Mouse (Mus musculus) cerebellum, postnatal 10 days (tissue): ENCODE results near the gene Luc7l3.

ENCODE experiments used
- DNase-seq, 2 experiments: peaks; one replicate each; pipeline ENCODE4 v3.0.0; 2021; ENCODE audit warnings: mixed read lengths in 2 of 2

Gene Luc7l3

GRCm38 (mm10) chr11:94336551-94336950 lies 14.8 kb upstream of the Luc7l3 start:
- no peak for DNase-seq

- DNase-seq = no peak
Observed at GRCm38 (mm10) chr11:94334386-94334968, 12.7 kb upstream of the Luc7l3 start.

GRCm38 (mm10) chr11:94332726-94333125 lies 10.9 kb upstream of the Luc7l3 start:
- no peak for DNase-seq

- DNase-seq = no peak
Observed at GRCm38 (mm10) chr11:94330211-94330610, 8.4 kb upstream of the Luc7l3 start.

- DNase-seq = peak; percentile 76 to 78
Observed at GRCm38 (mm10) chr11:94329270-94329891, 7.6 kb upstream of the Luc7l3 start.

GRCm38 (mm10) chr11:94328644-94329025 lies 6.8 kb upstream of the Luc7l3 start:
- DNase-seq = no peak

- DNase-seq = peak; percentile 97
Observed at GRCm38 (mm10) chr11:94327693-94328643, 6.2 kb upstream of the Luc7l3 start, which contains the start of gene Ankrd40. Gene Ankrd40 (plus strand): TSS chr11:94328001.

DNA sequence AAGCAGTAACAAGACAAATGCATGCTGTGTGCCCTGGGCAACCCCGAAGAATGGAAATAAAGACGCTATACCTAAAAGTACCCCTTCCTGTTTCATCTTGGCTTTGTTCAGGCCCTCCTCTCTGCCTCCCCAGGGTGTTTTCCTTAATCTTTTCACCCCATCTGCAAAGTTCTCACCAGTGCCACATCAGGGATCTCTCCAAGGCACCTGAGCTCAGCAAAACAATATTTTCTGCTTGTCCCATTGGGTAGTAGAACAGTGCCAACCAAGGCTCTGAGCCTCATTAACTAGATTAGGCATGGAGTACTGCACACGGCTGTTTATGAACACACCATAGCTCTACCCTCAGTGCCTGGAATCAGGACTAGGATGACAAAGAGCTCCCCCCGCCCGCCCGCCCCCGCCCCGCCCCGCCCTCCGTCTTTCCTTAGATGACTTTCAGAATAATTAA lies 5.2 kb upstream of the Luc7l3 start:
- peak; percentile 82 to 83 for DNase-seq

DNA sequence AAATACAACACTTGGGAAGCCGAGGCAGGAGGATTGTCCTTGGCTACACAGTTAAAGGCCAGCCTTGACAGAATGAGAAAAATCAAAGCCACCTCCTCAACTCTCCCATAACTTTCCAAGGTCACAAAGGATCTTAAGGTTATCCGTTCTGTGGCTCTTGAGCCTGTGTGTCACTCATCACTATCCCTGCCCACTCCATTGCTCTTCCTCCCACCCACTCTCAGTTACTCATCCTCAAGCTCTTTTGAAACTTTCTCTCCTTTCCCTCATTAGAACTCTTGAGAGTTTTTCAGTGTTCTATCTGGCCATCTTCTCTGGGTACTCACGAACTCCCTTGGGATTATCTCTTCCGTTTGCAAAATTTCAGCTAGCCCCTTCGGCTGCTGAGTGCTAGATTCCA lies 2.8 kb upstream of the Luc7l3 start:
- no peak for DNase-seq

- DNase-seq = no peak
Observed at GRCm38 (mm10) chr11:94323271-94323925, 1.6 kb upstream of the Luc7l3 start.

- no peak for DNase-seq
Observed at GRCm38 (mm10) chr11:94322636-94323035, 848 bp upstream of the Luc7l3 start.

- peak; percentile 79 to 83 for DNase-seq
Observed at GRCm38 (mm10) chr11:94320969-94321930, 538 bp downstream of the Luc7l3 start.

DNA sequence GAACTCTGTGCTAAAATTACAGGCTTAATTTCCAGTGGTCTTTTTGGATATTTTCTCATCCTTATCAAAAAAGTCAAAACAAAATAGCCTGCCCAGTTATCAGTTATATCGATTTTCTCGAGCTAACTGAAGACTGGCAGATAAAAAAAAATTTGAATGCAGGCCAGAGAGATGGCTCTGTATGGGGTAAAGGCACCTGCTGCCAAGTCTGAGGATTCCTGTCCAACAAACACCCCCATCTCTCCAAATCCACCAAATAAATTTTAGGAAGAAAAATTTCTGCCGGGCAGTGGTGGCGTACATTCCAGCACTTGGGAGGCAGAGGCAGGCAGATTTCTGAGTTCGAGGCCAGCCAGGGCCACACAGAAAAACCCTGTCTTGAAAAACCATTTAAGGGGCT lies 3.7 kb downstream of the Luc7l3 start:
- peak; percentile 37 to 51 for DNase-seq

DNA sequence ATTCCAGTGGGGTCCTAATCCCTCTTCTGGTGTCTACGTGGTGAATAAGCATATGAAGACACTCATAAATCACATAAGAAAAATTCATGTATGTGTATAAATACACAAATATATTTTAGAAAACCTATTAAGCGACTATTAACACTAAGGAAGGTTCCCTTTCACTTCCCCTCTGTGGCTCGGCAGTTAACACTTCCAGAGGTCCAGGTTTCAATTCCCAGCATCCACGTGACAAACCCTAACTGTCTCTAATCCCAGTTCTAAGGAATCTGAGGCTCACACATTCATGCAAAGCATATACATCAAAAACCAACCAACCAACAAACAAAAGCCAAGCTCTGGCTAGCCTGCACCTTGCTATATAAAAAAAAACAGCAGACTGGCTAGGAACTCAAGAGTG lies 4.3 kb downstream of the Luc7l3 start:
- no peak for DNase-seq

- DNase-seq = no peak
Observed at GRCm38 (mm10) chr11:94317014-94317413, 4.8 kb downstream of the Luc7l3 start.

- DNase-seq = no peak
Observed at GRCm38 (mm10) chr11:94316528-94316927, 5.3 kb downstream of the Luc7l3 start.

DNA sequence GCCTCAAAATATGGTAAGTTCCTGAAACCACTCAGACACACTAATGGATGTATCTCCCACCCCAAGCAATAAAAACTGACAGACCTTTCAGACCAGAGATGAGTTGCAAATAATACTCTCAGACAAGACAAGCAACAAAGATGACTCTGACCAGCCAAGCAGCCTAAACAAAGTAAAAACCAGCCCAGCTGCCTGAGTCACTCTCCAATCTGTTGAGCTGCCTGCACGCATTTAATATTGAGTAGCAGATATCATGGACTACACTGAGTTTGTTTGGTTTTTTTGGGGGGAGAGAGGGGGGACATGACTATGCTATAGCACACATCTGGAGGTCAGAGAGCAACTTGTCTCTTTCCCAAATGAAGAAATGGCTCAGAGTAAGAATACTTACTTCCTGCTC lies 6.5 kb downstream of the Luc7l3 start:
- no peak for DNase-seq

GRCm38 (mm10) chr11:94314098-94314652 lies 7.6 kb downstream of the Luc7l3 start:
- DNase-seq = no peak

GRCm38 (mm10) chr11:94312733-94313132 lies 9.1 kb downstream of the Luc7l3 start:
- peak in 1 of 2 experiments; percentile 21 for DNase-seq

GRCm38 (mm10) chr11:94294996-94295845 lies 26.6 kb downstream of the Luc7l3 start:
- DNase-seq = no peak
